Mouse (Mus musculus) testis, adult 2 months (tissue): ENCODE results near the gene Tmc8.

Source experiments
- CTCF ChIP-seq: fragments of 200-500 bp; IDR thresholded peaks from 2 replicates; pipeline ENCODE4 v1.5.1; 2012; ENCODE audit warnings: low read depth, mild to moderate bottlenecking, inconsistent platforms, low read length, moderate library complexity; ENCODE audit not compliant: control insufficient read depth, insufficient read depth, insufficient replicate concordance
- POLR2A ChIP-seq: fragments of 200-500 bp; IDR thresholded peaks from 2 replicates; pipeline ENCODE4 v1.6.1; 2012; ENCODE audit warnings: low read depth, mild to moderate bottlenecking, inconsistent platforms, low read length, moderate library complexity; ENCODE audit not compliant: control insufficient read depth

- no peak for TF ChIP-seq CTCF
- TF ChIP-seq POLR2A = no peak
Observed at GRCm38 (mm10) chr11:117838572-117838971, 56.7 kb downstream of the Tmc8 start.
